24 mouse cellular contexts compared by ENCODE assay signal in genomic region chr14:21746251-21746650, GRCm38 (mm10). TPM values are rescaled to one million over a fixed set of nuclear protein-coding genes. Genes with fewer than 3 reads are reported as not detected.
"Had no signal": no experiment of that assay in that cellular context is flagged by ENCODE, and none has a peak within 500 bp of the region (broad histone marks: within the 10 kb centered on the region; RNA-seq: fewer than 3 reads in every experiment).

No protein-coding gene starts in this region.

- H3K36me3 ChIP-seq: midbrain, embryonic 13.5 days; midbrain, embryonic 15.5 days; neural tube, embryonic 13.5 days; neural tube, embryonic 15.5 days had no signal

- H3K27ac ChIP-seq: midbrain, embryonic 13.5 days; midbrain, embryonic 15.5 days; neural tube, embryonic 13.5 days; neural tube, embryonic 15.5 days had no signal

- H3K4me1 ChIP-seq: midbrain, embryonic 15.5 days had no signal

- ATAC-seq: midbrain, embryonic 13.5 days; midbrain, embryonic 15.5 days had no signal

- H3K27me3 ChIP-seq: midbrain, embryonic 15.5 days; neural tube, embryonic 13.5 days had no signal

- DNase-seq: lung, embryonic 14.5 days; lung, postnatal 10 days; lung, postnatal 4 days; retina, postnatal 1 day; right cerebral cortex, adult 18-20 months; right cerebral cortex, postnatal 25 days; right cerebral cortex, postnatal 4 days; spleen, adult 18-20 months; thymus, adult 18-20 months; thymus, postnatal 14 days; thymus, postnatal 36 days had no signal

- H3K9ac ChIP-seq: lung, embryonic 14.5 days; midbrain, embryonic 13.5 days; midbrain, embryonic 15.5 days; neural tube, embryonic 13.5 days; neural tube, embryonic 15.5 days had no signal

- H3K9me3 ChIP-seq: megakaryocyte, embryonic 14.5 days; midbrain, embryonic 13.5 days; midbrain, embryonic 15.5 days; neural tube, embryonic 13.5 days; neural tube, embryonic 15.5 days had no signal

- H3K4me3 ChIP-seq: megakaryocyte, embryonic 14.5 days; midbrain, embryonic 13.5 days; midbrain, embryonic 15.5 days; neural tube, embryonic 13.5 days; neural tube, embryonic 15.5 days had no signal

- H3K4me2 ChIP-seq: lung, embryonic 14.5 days; midbrain, embryonic 11.5 days; midbrain, embryonic 13.5 days; midbrain, embryonic 15.5 days; neural tube, embryonic 13.5 days; neural tube, embryonic 15.5 days had no signal

RNA-seq across cellular contexts. Expression of gene Dusp13, which starts 4.7 kb away (rescaled TPM):
- total RNA-seq: megakaryocyte progenitor cell, adult 5-6 weeks; midbrain, postnatal 0 days; monocyte, adult 5-6 weeks had no signal
- polyA plus RNA-seq: lung, embryonic 14.5 days; midbrain, embryonic 11.5 days; midbrain, embryonic 13.5 days; midbrain, embryonic 15.5 days; midbrain, postnatal 0 days; neural tube, embryonic 11.5 days; neural tube, embryonic 13.5 days; stomach, embryonic 14.5 days had no signal

RNA-seq across cellular contexts. Expression of gene Dupd1, which starts 31.9 kb away (rescaled TPM):
- total RNA-seq: megakaryocyte progenitor cell, adult 5-6 weeks; monocyte, adult 5-6 weeks had no signal
- polyA plus RNA-seq: lung, embryonic 14.5 days; lung, embryonic 16.5 days; midbrain, embryonic 11.5 days; midbrain, embryonic 15.5 days; neural tube, embryonic 13.5 days; small intestine, adult 2 months; stomach, embryonic 14.5 days had no signal
